Mouse (Mus musculus): Measurements from ENCODE around the gene Popdc2. TPM values are rescaled to one million over a fixed set of nuclear protein-coding genes. Genes with fewer than 3 reads are reported as not detected.

Gene Popdc2
- polyA plus RNA-seq, 1 experiment from 2014 or later, result 16.8 TPM

DNA sequence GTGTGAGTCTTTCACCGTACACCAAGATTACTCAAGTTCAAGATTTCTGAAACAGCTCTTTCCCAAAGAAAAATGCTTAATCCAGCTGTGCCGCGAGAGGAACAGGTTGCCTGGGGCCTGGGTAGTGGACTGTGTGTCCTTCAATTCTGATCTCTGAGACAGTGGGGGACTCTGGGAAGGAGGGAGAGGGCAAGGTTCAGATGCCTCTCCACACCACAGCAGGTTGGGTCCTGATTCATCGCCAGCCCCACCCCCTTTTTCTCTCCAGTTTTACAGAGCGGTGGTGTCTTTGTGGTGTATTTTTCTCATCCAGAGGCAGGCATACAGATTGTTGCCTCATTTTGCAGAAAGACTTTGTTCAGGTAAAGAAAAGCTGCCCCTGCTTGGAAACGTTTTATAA, 36.3 kb downstream of the Popdc2 start:
- ATAC-seq (replicated peaks; ENCODE audit: low FRiP score, low TSS enrichment, low read depth) (no peak), DNase-seq (ENCODE audit: low spot score) (no peak)
- WGBS, result 85% methylated on average over 6 of the region's 6 CpGs
- H3K27ac ChIP-seq (ENCODE audit: low read depth), result no peak overlapping the region
- H3K9me3 ChIP-seq (ENCODE audit: control insufficient read depth, low read length), result no peaks in the 10 kb centered on the region
- H3K36me3 ChIP-seq (ENCODE audit: control insufficient read depth, insufficient read depth, low read length), result no peaks in the 10 kb centered on the region
- no peak overlapping the region for H3K4me3 ChIP-seq (ENCODE audit: low read depth, low read length)
- no peak overlapping the region for H3K9ac ChIP-seq (ENCODE audit: low read length)
- H3K27me3 ChIP-seq (replicated peaks; ENCODE audit: control insufficient read depth, insufficient read depth, low read length), result no peaks in the 10 kb centered on the region
- H3K4me1 ChIP-seq (replicated peaks; ENCODE audit: control insufficient read depth, insufficient read depth, low read length), result peaks cover 13% of the 10 kb centered on the region
- H3K4me2 ChIP-seq (ENCODE audit: low read length), result no peak overlapping the region

DNA sequence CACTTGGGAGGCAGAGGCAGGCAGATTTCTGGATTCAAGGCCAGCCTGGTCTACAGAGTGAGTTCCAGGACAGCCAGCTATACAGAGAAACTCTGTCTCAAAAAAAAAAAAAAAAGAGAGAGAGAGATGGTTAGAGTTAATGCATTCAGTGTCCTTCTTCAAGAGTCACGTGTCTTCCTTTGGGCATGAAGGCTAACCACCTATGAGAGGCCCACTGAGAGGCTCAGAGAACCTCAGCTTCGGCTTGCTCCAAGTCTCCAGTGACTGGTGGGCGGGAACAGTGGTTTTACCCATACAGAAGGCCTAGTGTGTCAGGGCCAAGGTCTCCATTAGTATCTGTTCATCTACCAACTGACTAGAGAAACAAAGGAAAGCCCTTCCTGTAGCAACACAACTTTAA, 37.1 kb downstream of the Popdc2 start:
- Histone ChIP-seq H3K27me3 (replicated peaks; ENCODE audit: control insufficient read depth, insufficient read depth, low read length) (no peaks in the 10 kb centered on the region), H3K4me1 (replicated peaks; ENCODE audit: control insufficient read depth, insufficient read depth, low read length) (peaks cover 13% of the 10 kb centered on the region), H3K4me2 (ENCODE audit: low read length) (no peak overlapping the region), H3K27ac (ENCODE audit: low read depth) (no peak overlapping the region), H3K9me3 (ENCODE audit: control insufficient read depth, low read length) (no peaks in the 10 kb centered on the region), H3K9ac (ENCODE audit: low read length) (no peak overlapping the region), H3K36me3 (ENCODE audit: control insufficient read depth, insufficient read depth, low read length) (no peaks in the 10 kb centered on the region), H3K4me3 (ENCODE audit: low read depth, low read length) (no peak overlapping the region)
- 83% methylated on average over 3 of the region's 3 CpGs for WGBS
- no peak for ATAC-seq (replicated peaks; ENCODE audit: low FRiP score, low TSS enrichment, low read depth)
- no peak for DNase-seq (ENCODE audit: low spot score)

DNA sequence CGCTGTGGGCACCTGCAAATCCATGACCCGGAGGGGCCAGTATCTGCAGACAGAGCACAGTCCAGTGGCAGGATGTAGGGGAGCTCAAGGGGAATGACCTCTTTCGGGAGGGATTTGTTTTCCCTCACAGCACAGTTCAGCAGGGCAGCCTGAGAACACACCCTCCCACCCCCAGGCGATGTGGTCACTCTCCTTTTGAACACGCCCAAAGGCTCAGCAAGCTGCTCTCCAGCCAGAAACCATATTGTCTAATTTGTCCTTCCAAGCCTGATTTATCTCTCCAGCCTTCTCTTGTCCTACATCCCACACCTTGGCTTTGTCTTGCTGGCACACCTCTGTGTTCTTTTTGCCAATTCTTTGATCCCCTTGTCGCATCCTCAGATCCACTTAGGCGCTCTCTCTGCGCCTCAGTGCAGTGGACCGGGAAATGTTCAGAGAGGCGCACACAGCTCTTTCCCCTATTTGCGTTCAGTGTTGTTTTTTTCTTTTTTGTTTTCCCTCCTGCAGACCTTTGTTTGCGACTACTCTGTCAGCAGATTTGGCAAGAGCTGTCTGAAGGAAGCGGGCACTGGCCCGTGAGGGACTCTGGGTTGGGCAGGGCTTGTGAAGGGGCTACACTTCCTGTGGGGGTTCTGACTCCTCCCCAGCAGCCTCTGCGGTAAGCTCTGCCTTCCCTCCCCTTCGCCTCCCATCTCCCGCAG, 37.7 kb downstream of the Popdc2 start:
- peak; percentile 50; the same call in 1 of the 2 replicates for ATAC-seq (replicated peaks; ENCODE audit: low FRiP score, low TSS enrichment, low read depth)
- Histone ChIP-seq H3K27me3 (replicated peaks; ENCODE audit: control insufficient read depth, insufficient read depth, low read length) (no peaks in the 10 kb centered on the region), H3K4me2 (ENCODE audit: low read length) (peak overlapping the region; percentile 47), H3K9ac (ENCODE audit: low read length) (peak overlapping the region; percentile 8), H3K4me1 (replicated peaks; ENCODE audit: control insufficient read depth, insufficient read depth, low read length) (peaks cover 13% of the 10 kb centered on the region), H3K4me3 (ENCODE audit: low read depth, low read length) (peak overlapping the region; percentile 10; the same call in 1 of the 2 replicates), H3K9me3 (ENCODE audit: control insufficient read depth, low read length) (no peaks in the 10 kb centered on the region), H3K27ac (ENCODE audit: low read depth) (peak overlapping the region; percentile 1; the same call in 1 of the 2 replicates), H3K36me3 (ENCODE audit: control insufficient read depth, insufficient read depth, low read length) (no peaks in the 10 kb centered on the region)
- WGBS, result 19% methylated on average over 17 of the region's 17 CpGs
- peak; percentile 62 for DNase-seq (ENCODE audit: low spot score)

DNA sequence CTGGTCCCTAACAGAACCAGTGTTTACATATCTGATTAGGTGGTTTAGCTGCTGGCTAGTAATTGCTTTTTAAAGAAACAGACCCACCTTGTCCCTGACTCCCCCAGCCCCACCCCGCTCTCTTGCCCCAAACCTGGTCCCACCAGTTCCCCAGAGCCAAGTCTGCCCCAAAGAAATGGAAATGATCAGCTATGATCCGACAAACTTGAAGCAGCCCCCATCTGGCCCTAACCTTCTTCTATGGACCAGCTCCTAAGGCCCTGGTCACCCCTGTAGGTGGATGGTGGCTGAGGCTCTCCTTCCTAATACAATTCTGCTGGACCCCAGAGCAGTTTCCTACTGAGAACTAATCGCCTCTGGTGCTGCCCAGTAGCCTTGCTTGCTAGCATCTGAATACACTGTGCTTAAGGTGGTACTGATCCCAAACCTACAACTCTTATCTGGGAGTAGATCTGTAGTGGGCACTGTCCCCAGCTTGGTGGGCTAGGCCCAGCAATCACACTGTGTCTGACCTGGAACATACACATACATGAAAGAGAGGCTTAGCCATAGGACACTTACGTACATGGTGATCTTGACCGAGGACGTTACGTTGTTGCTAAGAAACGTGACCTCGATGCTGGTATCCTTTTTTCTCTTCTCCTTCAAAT, 38.4 kb downstream of the Popdc2 start:
- ATAC-seq (replicated peaks; ENCODE audit: low FRiP score, low TSS enrichment, low read depth) (no peak), DNase-seq (ENCODE audit: low spot score) (no peak)
- H3K9me3 ChIP-seq (ENCODE audit: control insufficient read depth, low read length), result no peaks in the 10 kb centered on the region
- 0 out of 2 replicates have a peak overlapping the region, but pooled peaks have one; percentile 10 for H3K4me3 ChIP-seq (ENCODE audit: low read depth, low read length)
- peak overlapping the region; percentile 47 for H3K4me2 ChIP-seq (ENCODE audit: low read length)
- H3K9ac ChIP-seq (ENCODE audit: low read length), result no peak overlapping the region
- no peak overlapping the region for H3K27ac ChIP-seq (ENCODE audit: low read depth)
- H3K4me1 ChIP-seq (replicated peaks; ENCODE audit: control insufficient read depth, insufficient read depth, low read length), result peaks cover 13% of the 10 kb centered on the region
- WGBS, result 72% methylated on average over 9 of the region's 9 CpGs
- H3K27me3 ChIP-seq (replicated peaks; ENCODE audit: control insufficient read depth, insufficient read depth, low read length), result no peaks in the 10 kb centered on the region
- no peaks in the 10 kb centered on the region for H3K36me3 ChIP-seq (ENCODE audit: control insufficient read depth, insufficient read depth, low read length)

DNA sequence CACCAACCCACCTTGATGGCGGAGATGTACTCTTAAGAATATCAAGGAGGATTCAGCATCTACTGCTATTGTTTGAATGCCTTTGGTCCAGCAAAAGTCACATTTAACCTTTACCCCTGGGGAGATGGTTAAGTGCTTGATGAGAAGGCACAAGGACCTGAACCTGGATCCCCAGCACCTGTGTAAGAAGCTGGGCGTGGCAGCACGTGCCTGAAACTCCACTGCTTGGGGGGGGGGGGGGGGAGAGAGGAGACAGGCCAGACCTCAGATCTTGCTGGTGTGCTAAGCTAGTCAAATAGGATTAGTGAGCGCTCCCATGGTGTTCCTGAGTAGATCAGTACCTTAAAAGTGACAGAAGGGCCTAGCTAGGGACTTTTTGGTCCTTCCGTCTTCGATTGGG, 39.5 kb downstream of the Popdc2 start:
- DNase-seq (ENCODE audit: low spot score) (no peak), ATAC-seq (replicated peaks; ENCODE audit: low FRiP score, low TSS enrichment, low read depth) (no peak)
- no peak overlapping the region for H3K9ac ChIP-seq (ENCODE audit: low read length)
- no peak overlapping the region for H3K27ac ChIP-seq (ENCODE audit: low read depth)
- no peaks in the 10 kb centered on the region for H3K9me3 ChIP-seq (ENCODE audit: control insufficient read depth, low read length)
- H3K27me3 ChIP-seq (replicated peaks; ENCODE audit: control insufficient read depth, insufficient read depth, low read length), result no peaks in the 10 kb centered on the region
- H3K4me3 ChIP-seq (ENCODE audit: low read depth, low read length), result no peak overlapping the region
- WGBS, result 79% methylated on average over 6 of the region's 6 CpGs
- H3K4me1 ChIP-seq (replicated peaks; ENCODE audit: control insufficient read depth, insufficient read depth, low read length), result peaks cover 8% of the 10 kb centered on the region
- H3K4me2 ChIP-seq (ENCODE audit: low read length), result no peak overlapping the region
- H3K36me3 ChIP-seq (ENCODE audit: control insufficient read depth, insufficient read depth, low read length), result no peaks in the 10 kb centered on the region

DNA sequence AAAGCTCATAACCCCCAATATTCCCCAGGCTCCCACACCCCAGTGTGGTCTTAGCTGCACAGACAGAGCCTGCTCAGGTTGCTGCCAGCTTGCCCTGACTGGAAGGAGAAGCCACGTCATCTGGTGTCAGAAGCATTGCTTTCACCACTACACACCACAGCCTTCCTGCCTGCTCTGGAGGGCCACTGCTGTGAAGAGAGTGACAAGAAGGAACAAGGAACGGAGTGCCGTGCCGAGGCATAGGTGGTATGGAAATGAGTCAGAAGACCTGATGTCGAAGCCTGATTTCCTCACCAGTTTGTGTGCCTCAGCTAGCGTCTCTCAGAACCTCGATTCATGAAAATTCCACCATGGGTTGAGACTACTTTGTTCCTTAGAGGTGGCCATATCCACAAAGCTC, 41.6 kb downstream of the Popdc2 start:
- 90% methylated on average over 7 of the region's 7 CpGs for WGBS
- DNase-seq (ENCODE audit: low spot score) (no peak), ATAC-seq (replicated peaks; ENCODE audit: low FRiP score, low TSS enrichment, low read depth) (no peak)
- no peaks in the 10 kb centered on the region for H3K36me3 ChIP-seq (ENCODE audit: control insufficient read depth, insufficient read depth, low read length)
- H3K9me3 ChIP-seq (ENCODE audit: control insufficient read depth, low read length), result no peaks in the 10 kb centered on the region
- no peak overlapping the region for H3K9ac ChIP-seq (ENCODE audit: low read length)
- no peak overlapping the region for H3K27ac ChIP-seq (ENCODE audit: low read depth)
- no peak overlapping the region for H3K4me2 ChIP-seq (ENCODE audit: low read length)
- H3K4me3 ChIP-seq (ENCODE audit: low read depth, low read length), result no peak overlapping the region
- H3K27me3 ChIP-seq (replicated peaks; ENCODE audit: control insufficient read depth, insufficient read depth, low read length), result no peaks in the 10 kb centered on the region
- H3K4me1 ChIP-seq (replicated peaks; ENCODE audit: control insufficient read depth, insufficient read depth, low read length), result peaks cover 8% of the 10 kb centered on the region

DNA sequence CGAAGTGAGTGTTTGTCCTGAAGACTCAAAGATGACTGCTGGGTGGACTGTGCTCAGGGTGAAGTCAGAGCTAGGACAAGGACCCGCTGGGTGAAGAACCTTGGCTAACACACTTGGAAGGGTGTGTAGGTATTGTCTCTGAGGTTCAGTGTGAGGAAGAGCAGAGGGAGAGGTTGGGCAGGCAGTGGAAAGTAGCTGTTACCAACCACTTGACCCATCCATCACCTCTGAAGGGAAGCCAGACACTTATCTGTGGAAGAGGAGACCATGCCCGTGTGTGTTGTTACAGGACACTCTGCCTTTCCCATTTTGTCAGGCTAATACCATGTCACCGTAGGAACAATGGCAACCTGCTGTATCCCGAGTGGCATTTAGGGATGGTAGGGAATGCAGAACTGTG, 44.3 kb downstream of the Popdc2 start:
- Histone ChIP-seq H3K27ac (ENCODE audit: low read depth) (no peak overlapping the region), H3K27me3 (replicated peaks; ENCODE audit: control insufficient read depth, insufficient read depth, low read length) (no peaks in the 10 kb centered on the region), H3K4me2 (ENCODE audit: low read length) (no peak overlapping the region), H3K4me3 (ENCODE audit: low read depth, low read length) (no peak overlapping the region), H3K9ac (ENCODE audit: low read length) (no peak overlapping the region), H3K9me3 (ENCODE audit: control insufficient read depth, low read length) (no peaks in the 10 kb centered on the region), H3K4me1 (replicated peaks; ENCODE audit: control insufficient read depth, insufficient read depth, low read length) (no peaks in the 10 kb centered on the region), H3K36me3 (ENCODE audit: control insufficient read depth, insufficient read depth, low read length) (no peaks in the 10 kb centered on the region)
- no peak for ATAC-seq (replicated peaks; ENCODE audit: low FRiP score, low TSS enrichment, low read depth)
- 77% methylated on average over 5 of the region's 5 CpGs for WGBS
- DNase-seq (ENCODE audit: low spot score), result no peak

DNA sequence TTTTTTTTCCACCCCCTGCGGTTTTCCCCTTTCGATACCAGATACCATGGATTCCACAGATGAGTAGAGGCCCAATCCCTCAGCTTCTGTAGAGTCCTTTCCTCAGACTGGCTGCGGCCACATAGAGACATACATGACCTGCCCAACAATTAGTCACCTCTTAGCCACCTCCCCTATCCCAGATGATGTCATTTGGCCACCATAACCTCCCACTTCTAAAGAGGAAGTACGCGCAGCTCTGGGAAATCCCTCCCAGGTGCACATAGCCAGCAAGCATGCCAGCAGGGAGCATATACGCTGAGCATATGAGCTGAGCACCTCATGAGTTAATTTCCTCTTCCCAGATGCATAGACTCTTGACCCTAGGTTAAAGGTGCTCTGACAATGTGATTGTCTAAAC, 44.7 kb downstream of the Popdc2 start:
- Histone ChIP-seq H3K4me3 (ENCODE audit: low read depth, low read length) (no peak overlapping the region), H3K27me3 (replicated peaks; ENCODE audit: control insufficient read depth, insufficient read depth, low read length) (no peaks in the 10 kb centered on the region), H3K9me3 (ENCODE audit: control insufficient read depth, low read length) (no peaks in the 10 kb centered on the region), H3K9ac (ENCODE audit: low read length) (no peak overlapping the region), H3K4me1 (replicated peaks; ENCODE audit: control insufficient read depth, insufficient read depth, low read length) (no peaks in the 10 kb centered on the region), H3K36me3 (ENCODE audit: control insufficient read depth, insufficient read depth, low read length) (no peaks in the 10 kb centered on the region), H3K4me2 (ENCODE audit: low read length) (no peak overlapping the region), H3K27ac (ENCODE audit: low read depth) (no peak overlapping the region)
- DNase-seq (ENCODE audit: low spot score) (no peak), ATAC-seq (replicated peaks; ENCODE audit: low FRiP score, low TSS enrichment, low read depth) (no peak)
- 75% methylated on average over 6 of the region's 6 CpGs for WGBS

DNA sequence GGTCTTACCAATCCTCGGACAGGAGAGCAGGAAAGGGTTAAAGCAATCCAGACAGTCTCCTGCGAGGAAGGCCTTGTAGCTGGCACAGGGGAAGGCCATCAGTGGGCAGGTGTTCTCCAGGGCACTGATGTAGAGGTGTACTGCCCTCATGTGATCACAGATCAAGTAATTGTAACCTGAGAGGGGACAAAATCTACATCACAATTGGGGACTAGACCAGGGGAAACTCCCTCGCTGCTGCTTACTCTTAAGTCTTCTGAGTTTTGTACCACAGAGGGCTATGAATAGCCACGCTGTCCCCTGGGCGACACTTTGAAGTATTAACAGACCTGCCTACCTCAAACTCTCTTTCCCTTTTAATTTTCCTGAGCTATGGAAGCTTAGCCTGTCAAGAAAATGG, 45.6 kb downstream of the Popdc2 start:
- H3K9me3 ChIP-seq (ENCODE audit: control insufficient read depth, low read length), result no peaks in the 10 kb centered on the region
- H3K9ac ChIP-seq (ENCODE audit: low read length), result no peak overlapping the region
- H3K27ac ChIP-seq (ENCODE audit: low read depth), result no peak overlapping the region
- no peaks in the 10 kb centered on the region for H3K4me1 ChIP-seq (replicated peaks; ENCODE audit: control insufficient read depth, insufficient read depth, low read length)
- H3K4me3 ChIP-seq (ENCODE audit: low read depth, low read length), result no peak overlapping the region
- H3K36me3 ChIP-seq (ENCODE audit: control insufficient read depth, insufficient read depth, low read length), result no peaks in the 10 kb centered on the region
- no peaks in the 10 kb centered on the region for H3K27me3 ChIP-seq (replicated peaks; ENCODE audit: control insufficient read depth, insufficient read depth, low read length)
- ATAC-seq (replicated peaks; ENCODE audit: low FRiP score, low TSS enrichment, low read depth), result no peak
- H3K4me2 ChIP-seq (ENCODE audit: low read length), result no peak overlapping the region
- DNase-seq (ENCODE audit: low spot score), result no peak
- 45% methylated on average over 5 of the region's 5 CpGs for WGBS

Data from intestine, embryonic 14.5 days (tissue).